Comparison of ENCODE assay signal across 11 mouse cellular contexts in genomic region chr2:170033219-170033618, GRCm38 (mm10).
DNase-seq lines count a peak whose midpoint lies in the region; ATAC-seq and TF ChIP-seq lines count a peak whose summit lies in the region.
"Had no signal": no experiment of that assay in that cellular context is flagged by ENCODE, and none has a peak within 500 bp of the region (broad histone marks: within the 10 kb centered on the region; RNA-seq: fewer than 3 reads in every experiment).

No protein-coding gene starts in this region.

- no peaks in the 10 kb centered on the region for H3K9me3 ChIP-seq in forebrain, embryonic 10.5 days
- H3K9me3 ChIP-seq in forebrain, embryonic 15.5 days: no peaks in the 10 kb centered on the region
- H3K9me3 ChIP-seq in lung, embryonic 16.5 days (ENCODE audit: control insufficient read depth, low read length): no peaks in the 10 kb centered on the region
- H3K9me3 ChIP-seq in intestine, postnatal 0 days (ENCODE audit: control insufficient read depth): no peaks in the 10 kb centered on the region
- no peaks in the 10 kb centered on the region for H3K9me3 ChIP-seq in limb, embryonic 13.5 days
- no peaks in the 10 kb centered on the region for H3K9me3 ChIP-seq in forebrain, postnatal 0 days (ENCODE audit: low read length)

- 85% methylated on average over 5 of the region's 5 CpGs for WGBS in forebrain, embryonic 10.5 days
- 81% methylated on average over 5 of the region's 5 CpGs for WGBS in forebrain, embryonic 15.5 days
- 38% methylated on average over 5 of the region's 5 CpGs for WGBS in lung, embryonic 16.5 days
- WGBS in intestine, postnatal 0 days: 52% methylated on average over 5 of the region's 5 CpGs
- WGBS in limb, embryonic 13.5 days: 48% methylated on average over 5 of the region's 5 CpGs
- 73% methylated on average over 5 of the region's 5 CpGs for WGBS in forebrain, postnatal 0 days

- H3K4me1 ChIP-seq in forebrain, embryonic 10.5 days: peaks cover 27% of the 10 kb centered on the region
- peaks cover 24% of the 10 kb centered on the region for H3K4me1 ChIP-seq in forebrain, embryonic 15.5 days
- H3K4me1 ChIP-seq in lung, embryonic 16.5 days (replicated peaks; ENCODE audit: control insufficient read depth, insufficient read depth, low read length): peaks cover 4% of the 10 kb centered on the region; the same call in 1 of the 2 replicates
- H3K4me1 ChIP-seq in intestine, postnatal 0 days (replicated peaks; ENCODE audit: control insufficient read depth, insufficient read depth, low read length): no peaks in the 10 kb centered on the region
- H3K4me1 ChIP-seq in limb, embryonic 13.5 days: peaks cover 21% of the 10 kb centered on the region
- no peaks in the 10 kb centered on the region for H3K4me1 ChIP-seq in forebrain, postnatal 0 days (ENCODE audit: insufficient read depth)

- H3K27me3 ChIP-seq in forebrain, embryonic 10.5 days (ENCODE audit: poor library complexity, severe bottlenecking): no peaks in the 10 kb centered on the region; the same call in 1 of the 2 replicates
- H3K27me3 ChIP-seq in forebrain, embryonic 15.5 days: peaks cover 35% of the 10 kb centered on the region
- no peaks in the 10 kb centered on the region for H3K27me3 ChIP-seq in lung, embryonic 16.5 days (ENCODE audit: control insufficient read depth, insufficient read depth, low read depth, low read length)
- no peaks in the 10 kb centered on the region for H3K27me3 ChIP-seq in intestine, postnatal 0 days (replicated peaks; ENCODE audit: control insufficient read depth, insufficient read depth, low read length)
- no peaks in the 10 kb centered on the region for H3K27me3 ChIP-seq in limb, embryonic 13.5 days
- H3K27me3 ChIP-seq in forebrain, postnatal 0 days (ENCODE audit: insufficient read depth, low read length): peaks cover 20% of the 10 kb centered on the region

- H3K4me2 ChIP-seq in forebrain, embryonic 15.5 days (replicated peaks): no peak overlapping the region
- H3K4me2 ChIP-seq in lung, embryonic 16.5 days (ENCODE audit: low read depth, low read length): no peak overlapping the region
- H3K4me2 ChIP-seq in intestine, postnatal 0 days (replicated peaks; ENCODE audit: low read depth): no peak overlapping the region
- no peak overlapping the region for H3K4me2 ChIP-seq in limb, embryonic 13.5 days (replicated peaks)
- H3K4me2 ChIP-seq in forebrain, postnatal 0 days (ENCODE audit: low read depth): no peak overlapping the region

- no peak overlapping the region for H3K4me3 ChIP-seq in forebrain, embryonic 10.5 days
- no peak overlapping the region for H3K4me3 ChIP-seq in forebrain, embryonic 15.5 days
- no peak overlapping the region for H3K4me3 ChIP-seq in lung, embryonic 16.5 days (ENCODE audit: low read length)
- no peak overlapping the region for H3K4me3 ChIP-seq in intestine, postnatal 0 days (ENCODE audit: low read depth, low read length)
- no peak overlapping the region for H3K4me3 ChIP-seq in limb, embryonic 13.5 days
- H3K4me3 ChIP-seq in forebrain, postnatal 0 days (ENCODE audit: low read depth, low read length): no peak overlapping the region
- H3K4me3 ChIP-seq: myocyte had no signal

- no peak for DNase-seq in forebrain, embryonic 10.5 days (ENCODE audit: extremely low spot score, low spot score)
- DNase-seq in lung, adult 18-20 months: no peak
- no peak for DNase-seq in MN1 (ENCODE audit: low spot score)
- DNase-seq in forebrain, postnatal 0 days: no peak
- DNase-seq: cerebellum, adult 9-11 months; thymus, adult 18-20 months had no signal

- no peaks in the 10 kb centered on the region for H3K36me3 ChIP-seq in forebrain, embryonic 10.5 days (replicated peaks)
- H3K36me3 ChIP-seq in forebrain, embryonic 15.5 days: no peaks in the 10 kb centered on the region
- H3K36me3 ChIP-seq in lung, embryonic 16.5 days (ENCODE audit: control insufficient read depth, insufficient read depth, low read length): no peaks in the 10 kb centered on the region
- no peaks in the 10 kb centered on the region for H3K36me3 ChIP-seq in intestine, postnatal 0 days (ENCODE audit: control insufficient read depth, insufficient read depth)
- no peaks in the 10 kb centered on the region for H3K36me3 ChIP-seq in limb, embryonic 13.5 days
- no peaks in the 10 kb centered on the region for H3K36me3 ChIP-seq in forebrain, postnatal 0 days (ENCODE audit: insufficient read depth)

- no peak for ATAC-seq in forebrain, embryonic 15.5 days (replicated peaks)
- peak; percentile 94 for ATAC-seq in lung, embryonic 16.5 days (ENCODE audit: low read depth)
- no peak for ATAC-seq in intestine, postnatal 0 days
- ATAC-seq in limb, embryonic 13.5 days (ENCODE audit: low FRiP score, low read depth): no peak
- ATAC-seq in forebrain, postnatal 0 days: no peak

- H3K9ac ChIP-seq in forebrain, embryonic 15.5 days (replicated peaks): no peak overlapping the region
- H3K9ac ChIP-seq in lung, embryonic 16.5 days (ENCODE audit: low read length): peak overlapping the region; percentile 25
- H3K9ac ChIP-seq in intestine, postnatal 0 days (ENCODE audit: low read depth, low read length): no peak overlapping the region
- no peak overlapping the region for H3K9ac ChIP-seq in limb, embryonic 13.5 days
- no peak overlapping the region for H3K9ac ChIP-seq in forebrain, postnatal 0 days

- peak overlapping the region; percentile 15; the same call in 1 of the 2 replicates for H3K27ac ChIP-seq in forebrain, embryonic 10.5 days
- H3K27ac ChIP-seq in forebrain, embryonic 15.5 days (replicated peaks): no peak overlapping the region
- peak overlapping the region; percentile 76 for H3K27ac ChIP-seq in lung, embryonic 16.5 days (ENCODE audit: low read length)
- H3K27ac ChIP-seq in intestine, postnatal 0 days (ENCODE audit: low read depth, low read length): 0 out of 2 replicates have a peak overlapping the region, but pooled peaks have one; percentile 28
- peak overlapping the region; percentile 16; the same call in 1 of the 2 replicates for H3K27ac ChIP-seq in limb, embryonic 13.5 days
- no peak overlapping the region for H3K27ac ChIP-seq in forebrain, postnatal 0 days (ENCODE audit: low read depth, low read length)

- no peak for TF ChIP-seq CTCF in intestine, postnatal 0 days (IDR thresholded peaks at IDR 0.05; ENCODE audit: low read depth)
- TF ChIP-seq CTCF in forebrain, postnatal 0 days (IDR thresholded peaks at IDR 0.05; ENCODE audit: low read depth): no peak

Comparison
In these comparisons a context has a peak if more than half of its experiments do, and no peak if none do; other contexts are left out.
1. H3K27ac ChIP-seq: peak in forebrain, embryonic 10.5 days (single experiment), lung, embryonic 16.5 days (single experiment), intestine, postnatal 0 days (single experiment) and limb, embryonic 13.5 days (single experiment); none in forebrain, embryonic 15.5 days (single experiment) and forebrain, postnatal 0 days (single experiment).